Mouse (Mus musculus): ENCODE data around the gene Gm10309. TPM values are rescaled to one million over a fixed set of nuclear protein-coding genes. Genes with fewer than 3 reads are reported as not detected.

Gm10309 gene
- polyA plus RNA-seq, 1 experiment from 2014 or later, result 0.37 TPM

- Histone ChIP-seq H3K4me3 (no peak overlapping the region), H3K4me1 (no peaks in the 10 kb centered on the region), H3K27me3 (no peaks in the 10 kb centered on the region), H3K36me3 (ENCODE audit: poor library complexity, severe bottlenecking) (no peaks in the 10 kb centered on the region), H3K4me2 (no peak overlapping the region), H3K9me3 (replicated peaks) (no peaks in the 10 kb centered on the region), H3K9ac (no peak overlapping the region), H3K27ac (no peak overlapping the region)
- 89% methylated on average over 10 of the region's 10 CpGs for WGBS
- ATAC-seq, result no peak
These were observed 24.0 kb upstream of the Gm10309 start for GRCm38 (mm10) chr17:86529003-86529402.

GRCm38 (mm10) chr17:86527298-86527697 is 22.3 kb upstream of the Gm10309 start:
- H3K9me3 ChIP-seq (replicated peaks), result no peaks in the 10 kb centered on the region
- ATAC-seq, result no peak
- no peak overlapping the region for H3K27ac ChIP-seq

GRCm38 (mm10) chr17:86526016-86526415 is 21.0 kb upstream of the Gm10309 start:
- Histone ChIP-seq H3K4me1 (no peaks in the 10 kb centered on the region), H3K9me3 (replicated peaks) (no peaks in the 10 kb centered on the region)
- WGBS, result 84% methylated on average over 7 of the region's 7 CpGs

More at GRCm38 (mm10) chr17:86527298-86527697, 22.3 kb upstream of the Gm10309 start:
- Histone ChIP-seq H3K36me3 (ENCODE audit: poor library complexity, severe bottlenecking) (no peaks in the 10 kb centered on the region), H3K27me3 (no peaks in the 10 kb centered on the region), H3K9ac (no peak overlapping the region), H3K4me2 (no peak overlapping the region), H3K4me1 (no peaks in the 10 kb centered on the region), H3K4me3 (no peak overlapping the region)
- 96% methylated on average over 5 of the region's 5 CpGs for WGBS

GRCm38 (mm10) chr17:86525075-86525474 is 20.0 kb upstream of the Gm10309 start:
- no peaks in the 10 kb centered on the region for H3K9me3 ChIP-seq (replicated peaks)
- no peak overlapping the region for H3K27ac ChIP-seq
- 84% methylated on average over 2 of the region's 2 CpGs for WGBS
- H3K4me1 ChIP-seq, result no peaks in the 10 kb centered on the region
- no peak overlapping the region for H3K9ac ChIP-seq
- ATAC-seq, result no peak
- H3K36me3 ChIP-seq (ENCODE audit: poor library complexity, severe bottlenecking), result no peaks in the 10 kb centered on the region
- no peak overlapping the region for H3K4me3 ChIP-seq
- no peaks in the 10 kb centered on the region for H3K27me3 ChIP-seq
- no peak overlapping the region for H3K4me2 ChIP-seq

More at GRCm38 (mm10) chr17:86526016-86526415, 21.0 kb upstream of the Gm10309 start:
- no peak overlapping the region for H3K27ac ChIP-seq
- H3K4me2 ChIP-seq, result no peak overlapping the region
- no peak overlapping the region for H3K9ac ChIP-seq
- H3K27me3 ChIP-seq, result no peaks in the 10 kb centered on the region
- ATAC-seq, result no peak
- H3K4me3 ChIP-seq, result no peak overlapping the region
- H3K36me3 ChIP-seq (ENCODE audit: poor library complexity, severe bottlenecking), result no peaks in the 10 kb centered on the region

GRCm38 (mm10) chr17:86523843-86524242 is 18.8 kb upstream of the Gm10309 start:
- Histone ChIP-seq H3K36me3 (ENCODE audit: poor library complexity, severe bottlenecking) (no peaks in the 10 kb centered on the region), H3K4me3 (no peak overlapping the region), H3K9me3 (replicated peaks) (no peaks in the 10 kb centered on the region), H3K4me2 (no peak overlapping the region), H3K27me3 (no peaks in the 10 kb centered on the region), H3K9ac (no peak overlapping the region), H3K4me1 (no peaks in the 10 kb centered on the region), H3K27ac (no peak overlapping the region)
- WGBS, result 90% methylated on average over 10 of the region's 10 CpGs
- ATAC-seq, result no peak

- H3K36me3 ChIP-seq (ENCODE audit: poor library complexity, severe bottlenecking), result no peaks in the 10 kb centered on the region
- no peak overlapping the region for H3K27ac ChIP-seq
- ATAC-seq, result no peak
- H3K27me3 ChIP-seq, result no peaks in the 10 kb centered on the region
- no peaks in the 10 kb centered on the region for H3K4me1 ChIP-seq
- no peak overlapping the region for H3K4me3 ChIP-seq
- no peak overlapping the region for H3K4me2 ChIP-seq
- no peak overlapping the region for H3K9ac ChIP-seq
- WGBS, result 87% methylated on average over 3 of the region's 3 CpGs
- no peaks in the 10 kb centered on the region for H3K9me3 ChIP-seq (replicated peaks)
These were observed 18.3 kb upstream of the Gm10309 start for GRCm38 (mm10) chr17:86523374-86523773.

GRCm38 (mm10) chr17:86522649-86523048 is 17.6 kb upstream of the Gm10309 start:
- 91% methylated on average over 5 of the region's 5 CpGs for WGBS
- no peaks in the 10 kb centered on the region for H3K36me3 ChIP-seq (ENCODE audit: poor library complexity, severe bottlenecking)
- no peaks in the 10 kb centered on the region for H3K27me3 ChIP-seq
- H3K4me2 ChIP-seq, result no peak overlapping the region
- H3K4me3 ChIP-seq, result no peak overlapping the region
- ATAC-seq, result no peak
- H3K4me1 ChIP-seq, result no peaks in the 10 kb centered on the region
- H3K9ac ChIP-seq, result no peak overlapping the region
- H3K9me3 ChIP-seq (replicated peaks), result no peaks in the 10 kb centered on the region
- H3K27ac ChIP-seq, result no peak overlapping the region

GRCm38 (mm10) chr17:86521252-86521651 is 16.2 kb upstream of the Gm10309 start:
- H3K27ac ChIP-seq, result no peak overlapping the region
- H3K36me3 ChIP-seq (ENCODE audit: poor library complexity, severe bottlenecking), result no peaks in the 10 kb centered on the region
- no peaks in the 10 kb centered on the region for H3K4me1 ChIP-seq
- H3K27me3 ChIP-seq, result no peaks in the 10 kb centered on the region
- H3K9ac ChIP-seq, result no peak overlapping the region
- H3K4me2 ChIP-seq, result no peak overlapping the region
- no peaks in the 10 kb centered on the region for H3K9me3 ChIP-seq (replicated peaks)
- no peak for ATAC-seq
- WGBS, result 89% methylated on average over 11 of the region's 11 CpGs
- no peak overlapping the region for H3K4me3 ChIP-seq

- WGBS, result 87% methylated on average over 7 of the region's 7 CpGs
These were observed 13.6 kb upstream of the Gm10309 start for GRCm38 (mm10) chr17:86518604-86519003.

GRCm38 (mm10) chr17:86516630-86517029 is 11.6 kb upstream of the Gm10309 start:
- Histone ChIP-seq H3K4me1 (no peaks in the 10 kb centered on the region), H3K9ac (no peak overlapping the region), H3K27me3 (no peaks in the 10 kb centered on the region), H3K36me3 (ENCODE audit: poor library complexity, severe bottlenecking) (no peaks in the 10 kb centered on the region), H3K4me2 (no peak overlapping the region), H3K4me3 (no peak overlapping the region), H3K27ac (no peak overlapping the region), H3K9me3 (replicated peaks) (no peaks in the 10 kb centered on the region)
- no peak for ATAC-seq
- WGBS, result 87% methylated on average over 5 of the region's 5 CpGs

More at GRCm38 (mm10) chr17:86518604-86519003, 13.6 kb upstream of the Gm10309 start:
- Histone ChIP-seq H3K9me3 (replicated peaks) (no peaks in the 10 kb centered on the region), H3K4me2 (no peak overlapping the region), H3K4me3 (no peak overlapping the region), H3K36me3 (ENCODE audit: poor library complexity, severe bottlenecking) (no peaks in the 10 kb centered on the region), H3K27ac (no peak overlapping the region), H3K4me1 (no peaks in the 10 kb centered on the region), H3K27me3 (no peaks in the 10 kb centered on the region), H3K9ac (no peak overlapping the region)
- no peak for ATAC-seq

- no peak for ATAC-seq
- H3K36me3 ChIP-seq (ENCODE audit: poor library complexity, severe bottlenecking), result no peaks in the 10 kb centered on the region
- H3K27ac ChIP-seq, result no peak overlapping the region
- WGBS, result 86% methylated on average over 13 of the region's 13 CpGs
- no peaks in the 10 kb centered on the region for H3K27me3 ChIP-seq
- H3K9ac ChIP-seq, result no peak overlapping the region
- H3K4me2 ChIP-seq, result no peak overlapping the region
- no peak overlapping the region for H3K4me3 ChIP-seq
- H3K4me1 ChIP-seq, result no peaks in the 10 kb centered on the region
- no peaks in the 10 kb centered on the region for H3K9me3 ChIP-seq (replicated peaks)
These were observed 10.1 kb upstream of the Gm10309 start for GRCm38 (mm10) chr17:86514974-86515620.

- no peaks in the 10 kb centered on the region for H3K4me1 ChIP-seq
- no peak overlapping the region for H3K4me2 ChIP-seq
- 88% methylated on average over 5 of the region's 5 CpGs for whole genome bisulfite sequencing
- H3K27ac ChIP-seq, result no peak overlapping the region
- ATAC-seq, result no peak
- no peaks in the 10 kb centered on the region for H3K36me3 ChIP-seq (ENCODE audit: poor library complexity, severe bottlenecking)
- H3K27me3 ChIP-seq, result no peaks in the 10 kb centered on the region
- H3K9me3 ChIP-seq (replicated peaks), result no peaks in the 10 kb centered on the region
- no peak overlapping the region for H3K4me3 ChIP-seq
- no peak overlapping the region for H3K9ac ChIP-seq
These were observed 4.8 kb upstream of the Gm10309 start for GRCm38 (mm10) chr17:86509871-86510270.

- WGBS, result 91% methylated on average over 3 of the region's 3 CpGs
These were observed 3.1 kb upstream of the Gm10309 start for GRCm38 (mm10) chr17:86508212-86508490.

More at GRCm38 (mm10) chr17:86508212-86508490, 3.1 kb upstream of the Gm10309 start:
- H3K4me3 ChIP-seq, result no peak overlapping the region
- H3K27me3 ChIP-seq, result no peaks in the 10 kb centered on the region
- H3K27ac ChIP-seq, result no peak overlapping the region
- ATAC-seq, result no peak
- no peaks in the 10 kb centered on the region for H3K9me3 ChIP-seq (replicated peaks)
- H3K4me1 ChIP-seq, result no peaks in the 10 kb centered on the region
- H3K9ac ChIP-seq, result no peak overlapping the region
- no peak overlapping the region for H3K4me2 ChIP-seq
- H3K36me3 ChIP-seq (ENCODE audit: poor library complexity, severe bottlenecking), result no peaks in the 10 kb centered on the region

All from forebrain, embryonic 13.5 days (tissue).